Mouse (Mus musculus) C2C12 (cell line): ENCODE measurements around the gene Gm10840. TPM values are rescaled to one million over a fixed set of nuclear protein-coding genes. Genes with fewer than 3 reads are reported as not detected.

Source experiments
- H3K27me3 ChIP-seq: one replicate; pipeline ENCODE4 v1.6.1; 2011; ENCODE audit not compliant: control insufficient read depth, insufficient read depth, insufficient read length
- H3K36me3 ChIP-seq: one replicate; pipeline ENCODE4 v1.6.1; 2011; ENCODE audit not compliant: control insufficient read depth, insufficient read depth
- H3K4me3 ChIP-seq: one replicate; pipeline ENCODE4 v1.5.1; 2011; ENCODE audit warnings: mild to moderate bottlenecking, control low read depth; ENCODE audit not compliant: poor library complexity, insufficient read depth, severe bottlenecking
- H3K79me2 ChIP-seq: one replicate; pipeline ENCODE4 v1.6.1; 2011; ENCODE audit not compliant: control insufficient read depth, insufficient read depth
- H3K79me3 ChIP-seq: one replicate; pipeline ENCODE4 v1.6.1; 2011; ENCODE audit warnings: low read depth, control low read depth
- H3ac ChIP-seq: one replicate; pipeline ENCODE3; 2011; ENCODE audit warnings: low read depth; ENCODE audit not compliant: control insufficient read depth, insufficient read length
- CEBPB ChIP-seq: IDR thresholded peaks from one replicate; pipeline ENCODE4 v1.6.1; 2011; ENCODE audit warnings: low read depth, mild to moderate bottlenecking, control low read depth, moderate library complexity
- CTCF ChIP-seq: IDR thresholded peaks from one replicate; pipeline ENCODE4 v1.5.1; 2011; ENCODE audit not compliant: control insufficient read depth, insufficient read depth, insufficient read length
- FOSL1 ChIP-seq: IDR thresholded peaks from one replicate; pipeline ENCODE4 v1.8.0; 2011; ENCODE audit warnings: mild to moderate bottlenecking, low read length; ENCODE audit not compliant: poor library complexity, insufficient read depth, severe bottlenecking
- MAX ChIP-seq: IDR thresholded peaks from one replicate; pipeline ENCODE4 v1.6.1; 2011; ENCODE audit warnings: mild to moderate bottlenecking, control low read depth
- MYOD1 ChIP-seq: IDR thresholded peaks from one replicate; pipeline ENCODE4 v1.6.1; 2011; ENCODE audit warnings: low read depth; ENCODE audit not compliant: control insufficient read depth, insufficient read length
- MYOG ChIP-seq: IDR thresholded peaks from one replicate; pipeline ENCODE4 v1.6.1; 2011; ENCODE audit not compliant: control insufficient read depth, insufficient read length; ENCODE audit errors: extremely low read depth
- USF1 ChIP-seq: IDR thresholded peaks from one replicate; pipeline ENCODE4 v1.6.1; 2011; ENCODE audit warnings: low read depth, mild to moderate bottlenecking, control low read depth, moderate library complexity
- polyA plus RNA-seq: library from polyadenylated mRNA; unstranded; fragments of >200 nt; fragmentation: generic; extraction: Trizol; gene quantifications from one replicate; pipeline ENCODE4 v1.2.1, GENCODE M21; 2012; ENCODE audit warnings: missing spikeins

Gm10840 gene
- polyA plus RNA-seq, 1 experiment, result not detected

DNA sequence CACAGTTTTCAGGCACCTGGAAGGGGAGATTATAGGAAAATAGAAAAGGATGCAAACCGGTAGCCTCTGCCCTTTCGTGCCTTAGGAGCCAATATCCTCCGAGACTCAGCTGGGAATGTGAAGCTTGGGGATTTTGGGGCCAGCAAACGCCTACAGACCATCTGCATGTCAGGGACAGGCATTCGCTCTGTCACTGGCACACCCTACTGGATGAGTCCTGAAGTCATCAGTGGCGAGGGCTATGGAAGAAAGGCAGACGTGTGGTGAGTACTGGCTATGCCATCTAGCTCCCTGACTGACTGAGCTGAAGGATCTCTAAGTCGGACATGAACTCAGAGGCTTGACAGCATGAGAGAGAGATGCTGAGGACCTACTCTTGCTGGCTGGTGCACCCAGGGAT, 8.5 kb upstream of the Gm10840 start:
- TF ChIP-seq USF1, result no peak
- no peak for TF ChIP-seq MYOD1
- TF ChIP-seq MAX, result no peak
- no peak for TF ChIP-seq CTCF
- TF ChIP-seq FOSL1, result no peak
- TF ChIP-seq MYOG, result no peak
- no peak for TF ChIP-seq CEBPB
- H3K36me3 ChIP-seq, result peaks cover 89% of the 10 kb centered on the region

GRCm38 (mm10) chr11:106154091-106154490, 6.6 kb upstream of the Gm10840 start:
- H3K4me3 ChIP-seq, result no peak overlapping the region
- no peaks in the 10 kb centered on the region for H3K79me2 ChIP-seq
- H3ac ChIP-seq, result no peak overlapping the region
- H3K36me3 ChIP-seq, result peaks cover 73% of the 10 kb centered on the region
- H3K27me3 ChIP-seq, result no peaks in the 10 kb centered on the region
- TF ChIP-seq FOSL1 (no peak), USF1 (no peak), MYOD1 (no peak), MAX (no peak), MYOG (no peak), CEBPB (no peak), CTCF (no peak)
- H3K79me3 ChIP-seq, result no peaks in the 10 kb centered on the region

More for the DNA sequence above, 8.5 kb upstream of the Gm10840 start:
- no peaks in the 10 kb centered on the region for H3K79me3 ChIP-seq
- no peak overlapping the region for H3ac ChIP-seq
- no peaks in the 10 kb centered on the region for H3K79me2 ChIP-seq
- H3K27me3 ChIP-seq, result no peaks in the 10 kb centered on the region
- H3K4me3 ChIP-seq, result no peak overlapping the region

GRCm38 (mm10) chr11:106154770-106155169, 5.9 kb upstream of the Gm10840 start:
- Histone ChIP-seq H3K27me3 (no peaks in the 10 kb centered on the region), H3K79me2 (no peaks in the 10 kb centered on the region), H3K4me3 (no peak overlapping the region), H3K36me3 (peaks cover 66% of the 10 kb centered on the region), H3K79me3 (no peaks in the 10 kb centered on the region), H3ac (no peak overlapping the region)
- TF ChIP-seq MAX, result no peak
- TF ChIP-seq FOSL1, result no peak
- no peak for TF ChIP-seq MYOD1
- no peak for TF ChIP-seq CTCF
- TF ChIP-seq MYOG, result no peak
- TF ChIP-seq USF1, result no peak
- TF ChIP-seq CEBPB, result no peak

- H3K36me3 ChIP-seq, result peaks cover 56% of the 10 kb centered on the region
Observed at GRCm38 (mm10) chr11:106155761-106156160, 4.9 kb upstream of the Gm10840 start.

DNA sequence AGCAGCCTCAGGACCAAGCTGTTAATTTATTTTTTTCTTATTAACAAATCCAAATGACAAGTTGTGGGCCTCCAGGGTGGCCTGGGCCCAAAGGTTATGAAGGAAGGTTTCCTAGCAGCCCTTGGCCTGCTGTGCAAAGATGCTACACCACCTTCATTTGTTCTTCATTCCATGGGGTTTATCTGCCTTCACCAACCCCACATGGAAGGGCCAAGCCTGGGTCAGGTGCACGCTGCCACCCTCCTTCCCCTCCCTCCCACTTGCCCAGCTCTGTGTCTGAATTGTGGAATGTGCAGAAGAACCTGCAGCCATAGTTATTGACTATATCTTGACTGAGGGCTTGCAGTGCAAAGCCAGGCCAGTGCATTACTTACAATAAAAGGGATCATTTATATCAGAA, 4.4 kb upstream of the Gm10840 start:
- H3K36me3 ChIP-seq, result peaks cover 51% of the 10 kb centered on the region
- TF ChIP-seq MYOD1, result no peak
- no peak for TF ChIP-seq CTCF
- no peak for TF ChIP-seq CEBPB
- TF ChIP-seq MYOG, result no peak
- TF ChIP-seq MAX, result no peak
- no peak for TF ChIP-seq USF1
- TF ChIP-seq FOSL1, result no peak
- H3ac ChIP-seq, result no peak overlapping the region
- no peaks in the 10 kb centered on the region for H3K79me3 ChIP-seq
- no peaks in the 10 kb centered on the region for H3K79me2 ChIP-seq
- H3K27me3 ChIP-seq, result no peaks in the 10 kb centered on the region
- H3K4me3 ChIP-seq, result no peak overlapping the region

More at GRCm38 (mm10) chr11:106155761-106156160, 4.9 kb upstream of the Gm10840 start:
- Histone ChIP-seq H3K79me2 (no peaks in the 10 kb centered on the region), H3ac (no peak overlapping the region), H3K4me3 (no peak overlapping the region), H3K27me3 (no peaks in the 10 kb centered on the region), H3K79me3 (no peaks in the 10 kb centered on the region)
- TF ChIP-seq MYOG (no peak), MYOD1 (no peak), CEBPB (no peak), FOSL1 (no peak), USF1 (no peak)

- no peaks in the 10 kb centered on the region for H3K79me3 ChIP-seq
- H3K27me3 ChIP-seq, result no peaks in the 10 kb centered on the region
- H3K79me2 ChIP-seq, result no peaks in the 10 kb centered on the region
- H3K4me3 ChIP-seq, result no peak overlapping the region
- TF ChIP-seq FOSL1, result no peak
- TF ChIP-seq MYOD1, result no peak
- TF ChIP-seq CTCF, result no peak
- no peak for TF ChIP-seq CEBPB
- TF ChIP-seq MYOG, result no peak
- H3ac ChIP-seq, result no peak overlapping the region
- peaks cover 42% of the 10 kb centered on the region for H3K36me3 ChIP-seq
Observed at GRCm38 (mm10) chr11:106157154-106157553, 3.5 kb upstream of the Gm10840 start.
